Comparison of ENCODE assay signal across 9 mouse cellular contexts in the genomic region with DNA sequence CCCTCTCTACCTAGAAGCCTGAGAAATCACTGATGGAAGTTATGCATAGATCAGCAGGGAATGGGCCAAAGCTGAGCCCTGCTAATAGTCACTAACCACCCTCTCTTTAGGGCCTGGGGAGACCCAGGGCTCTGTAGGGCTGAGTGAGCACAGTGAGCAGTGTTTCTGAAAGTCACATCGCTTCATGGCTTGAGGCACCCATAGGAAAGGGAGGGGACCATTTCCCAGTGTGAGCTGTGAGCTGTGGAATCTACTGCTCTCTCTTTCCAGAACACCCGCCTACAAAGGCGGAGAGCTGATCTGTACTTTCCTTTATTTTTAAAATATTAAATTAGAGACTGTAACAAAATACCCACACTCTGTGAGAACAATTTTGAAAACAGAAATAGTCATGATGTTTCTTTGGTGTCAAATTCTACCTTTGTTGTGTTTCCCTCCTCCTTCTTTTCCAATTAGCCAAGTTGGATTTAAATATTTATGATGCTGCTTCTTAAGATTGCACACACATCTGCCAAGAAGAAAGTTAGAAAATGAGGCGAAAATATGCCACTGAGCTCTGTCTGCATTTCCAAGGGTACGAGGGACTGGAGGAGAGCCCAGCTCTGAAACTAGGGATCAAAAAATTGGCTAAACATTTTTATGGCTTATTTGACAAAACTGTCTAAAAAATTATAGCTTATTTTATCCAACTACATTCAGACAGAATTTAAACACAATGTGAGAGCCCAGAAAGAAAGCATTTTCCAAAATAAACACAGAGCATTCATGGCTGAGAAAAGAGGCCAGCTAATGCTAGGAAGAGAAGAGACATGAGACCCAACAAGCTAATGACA.
DNase-seq lines count a peak whose midpoint lies in the region; ATAC-seq lines count a peak whose summit lies in the region.
"Had no signal": no experiment of that assay in that cellular context is flagged by ENCODE, and none has a peak within 500 bp of the region (broad histone marks: within the 10 kb centered on the region; RNA-seq: fewer than 3 reads in every experiment).

No protein-coding gene starts in this region.

- peak overlapping the region; percentile 83 for H3K27ac ChIP-seq in kidney, embryonic 16.5 days (ENCODE audit: low read length)
- H3K27ac ChIP-seq: hindbrain, embryonic 15.5 days had no signal

- peaks cover 16% of the 10 kb centered on the region for H3K4me1 ChIP-seq in kidney, embryonic 16.5 days (ENCODE audit: insufficient read depth, low read length)
- H3K4me1 ChIP-seq: hindbrain, embryonic 15.5 days had no signal

- no peaks in the 10 kb centered on the region for H3K9me3 ChIP-seq in kidney, embryonic 16.5 days (ENCODE audit: low read length)
- H3K9me3 ChIP-seq: hindbrain, embryonic 15.5 days had no signal

- H3K27me3 ChIP-seq in kidney, embryonic 16.5 days (ENCODE audit: insufficient read depth, low read length): no peaks in the 10 kb centered on the region
- H3K27me3 ChIP-seq: hindbrain, embryonic 15.5 days had no signal

- H3K9ac ChIP-seq in kidney, embryonic 16.5 days (replicated peaks; ENCODE audit: low read length): no peak overlapping the region
- H3K9ac ChIP-seq: hindbrain, embryonic 15.5 days had no signal

- DNase-seq in kidney, adult 9 months: no peak
- DNase-seq in brain, embryonic 18.5 days (ENCODE audit: low read depth, low spot score): peak; percentile 72
- peak; percentile 79 for DNase-seq in fibroblast of lung, adult 2 months (ENCODE audit: low read depth)
- peak; percentile 49 to 58 for DNase-seq in left cerebral cortex, postnatal 14 days (ENCODE audit: low spot score in 2 of 2)
- no peak for DNase-seq in T-cell, adult 2 months (ENCODE audit: low spot score)
- DNase-seq: cerebellum, postnatal 10 days had no signal

- H3K4me2 ChIP-seq in kidney, embryonic 16.5 days (replicated peaks; ENCODE audit: low read depth, low read length): no peak overlapping the region
- H3K4me2 ChIP-seq: hindbrain, embryonic 15.5 days had no signal

- whole genome bisulfite sequencing in kidney, embryonic 16.5 days: 44% methylated on average over 5 of the region's 5 CpGs

- H3K4me3 ChIP-seq in kidney, embryonic 16.5 days (ENCODE audit: low read length): no peak overlapping the region
- H3K4me3 ChIP-seq: hindbrain, embryonic 15.5 days had no signal

- H3K36me3 ChIP-seq in kidney, embryonic 16.5 days (ENCODE audit: insufficient read depth, low read length): no peaks in the 10 kb centered on the region
- H3K36me3 ChIP-seq: hindbrain, embryonic 15.5 days had no signal

- intact Hi-C loops in left cerebral cortex, postnatal 14 days (cut with DNase I): loop anchor here (10.0 kb wide), 2 partner anchors 111 to 129 kb away; a partner anchor contains a TSS

- peak; percentile 74 for ATAC-seq in kidney, embryonic 16.5 days (ENCODE audit: low FRiP score, low TSS enrichment)
- ATAC-seq in monocyte, adult 5-6 weeks (replicated peaks; ENCODE audit: insufficient number of reproducible peaks, low FRiP score, low TSS enrichment, poor library complexity, severe bottlenecking): no peak

Comparison
In these comparisons a context has a peak if more than half of its experiments do, and no peak if none do; other contexts are left out.
1. DNase-seq: peak in brain, embryonic 18.5 days (single experiment), fibroblast of lung, adult 2 months (single experiment) and left cerebral cortex, postnatal 14 days (2 of 2); none in kidney, adult 9 months (single experiment) and T-cell, adult 2 months (single experiment).